Mouse (Mus musculus): ENCODE results near the gene Stxbp5l.
"Not testable (repeated sequence)": the region's sequence is repeated elsewhere in the genome, so short reads cannot be mapped to it uniquely, and the experiment has no call there.

Gene Stxbp5l

GRCm38 (mm10) chr16:37261678-37262077 is 123.1 kb downstream of the Stxbp5l start:
- DNase-seq = no peak

DNA sequence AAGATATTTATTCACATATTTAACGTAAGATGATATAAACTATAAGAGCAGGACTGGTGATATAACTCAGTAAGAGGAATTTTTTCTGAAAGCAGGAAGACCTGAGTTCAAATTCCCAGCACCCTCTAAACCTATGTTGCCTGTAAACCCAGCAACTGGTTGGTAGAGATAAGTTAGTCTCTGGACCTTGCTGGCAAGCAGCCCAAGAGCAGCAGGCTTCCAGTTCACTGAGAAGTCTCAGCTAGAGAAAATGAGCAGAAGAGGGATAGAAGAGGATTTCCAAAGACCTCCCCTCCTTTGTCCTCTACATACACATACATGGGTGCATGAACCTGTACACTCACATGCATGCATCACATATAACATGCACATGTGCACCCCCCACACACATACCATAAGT is 165.6 kb downstream of the Stxbp5l start:
- DNase-seq = no peak

- DNase-seq = no peak
These were observed 176.0 kb downstream of the Stxbp5l start for GRCm38 (mm10) chr16:37208783-37209182.

GRCm38 (mm10) chr16:37194152-37194551 is 190.6 kb downstream of the Stxbp5l start:
- DNase-seq = no peak

- not testable (repeated sequence) for DNase-seq
These were observed 259.6 kb downstream of the Stxbp5l start for GRCm38 (mm10) chr16:37125190-37125589.

DNA sequence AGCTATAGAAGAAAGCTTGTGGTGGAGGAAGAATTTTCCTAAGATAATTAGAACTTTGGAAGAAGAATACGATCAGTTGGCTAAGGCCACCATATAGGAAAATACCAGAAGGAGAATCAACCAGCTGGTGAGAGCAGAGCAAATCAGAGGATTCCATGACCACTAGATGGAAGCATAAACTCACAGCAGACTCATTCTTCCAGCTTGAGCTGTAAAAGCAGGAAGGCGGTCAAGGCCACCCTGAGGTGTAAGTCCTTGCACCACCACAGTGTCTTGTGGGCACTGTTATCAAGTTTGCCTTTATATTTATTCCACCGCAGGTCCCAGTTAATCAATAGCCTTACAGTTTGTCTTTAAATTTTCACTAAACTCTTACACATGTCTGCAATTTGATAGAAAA is 275.5 kb downstream of the Stxbp5l start:
- peak; percentile 54 for DNase-seq

DNA sequence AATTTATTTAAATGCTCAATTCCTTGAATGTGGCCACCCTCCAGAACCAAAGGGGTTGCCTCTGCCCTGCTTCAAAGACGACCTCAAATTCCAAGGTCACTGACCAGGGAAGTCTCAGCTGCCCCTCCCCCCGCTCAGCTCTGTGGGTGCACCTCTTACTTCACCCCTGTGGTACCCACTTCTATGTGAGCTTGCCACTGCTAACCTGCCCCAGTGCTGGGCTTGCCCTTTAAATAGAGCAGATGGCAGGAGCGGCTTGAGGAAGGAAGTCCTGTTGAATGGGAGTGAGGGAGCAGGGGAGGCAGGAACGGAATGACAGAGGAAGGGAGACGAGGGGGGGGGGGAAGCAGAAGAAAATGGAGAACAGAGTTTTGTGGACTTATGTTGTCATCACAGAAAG is 276.0 kb downstream of the Stxbp5l start:
- DNase-seq = no peak

DNA sequence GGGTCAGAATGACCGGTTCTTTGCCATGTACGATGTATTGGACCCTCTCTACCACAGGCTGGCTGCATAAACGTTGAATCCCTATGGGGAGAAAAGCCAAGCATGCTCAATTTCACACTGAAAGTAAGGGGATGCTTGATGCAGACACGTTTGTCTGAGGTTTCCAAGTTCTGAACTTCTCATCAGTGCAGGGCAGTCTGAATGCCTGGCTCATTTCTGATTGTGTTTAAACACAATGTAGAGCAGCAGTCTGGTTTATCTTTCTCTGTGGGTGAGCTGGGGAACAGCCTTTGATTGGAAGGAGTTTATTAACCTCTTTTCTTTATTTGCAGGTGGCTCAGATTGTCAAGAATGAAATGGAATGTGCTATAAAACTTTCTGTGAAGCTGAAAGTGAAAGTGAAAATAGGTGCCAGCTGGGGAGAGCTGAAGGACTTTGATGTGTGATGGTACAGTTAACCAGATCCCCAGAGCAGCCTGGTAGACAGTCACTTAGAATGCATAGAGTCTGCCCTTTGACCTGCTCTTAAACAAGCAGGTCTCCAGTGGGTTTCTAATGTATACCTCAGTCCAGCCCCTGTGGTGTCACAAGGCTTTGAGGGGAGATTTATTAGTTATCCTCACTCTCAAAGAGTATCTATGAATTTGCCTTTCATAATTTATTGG is 290.5 kb downstream of the Stxbp5l start:
- DNase-seq = no peak

GRCm38 (mm10) chr16:37089648-37090047 is 295.1 kb downstream of the Stxbp5l start:
- DNase-seq = no peak

DNA sequence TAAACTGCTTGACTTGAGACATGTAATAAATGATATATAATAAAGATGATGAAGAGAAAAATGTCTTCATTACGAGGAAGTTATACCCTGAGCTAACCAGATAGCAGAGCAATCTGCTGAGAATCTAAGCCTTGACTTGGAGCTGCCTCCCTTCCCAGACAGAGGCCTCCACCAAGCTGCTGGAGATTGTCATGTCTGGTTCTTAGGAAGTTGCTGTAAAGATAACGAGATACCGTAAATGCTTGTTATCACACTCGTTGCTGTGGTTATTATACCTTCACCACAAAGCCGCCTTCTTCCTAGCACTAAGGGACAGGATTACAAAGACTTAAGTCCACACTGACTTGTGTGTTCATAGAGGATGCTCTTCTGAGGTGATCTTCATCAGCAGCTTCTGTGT is 312.4 kb downstream of the Stxbp5l start:
- DNase-seq = no peak

All from kidney, postnatal 14 days (tissue).